Mouse (Mus musculus) CH12.LX (cell line): ENCODE measurements at regions not wholly inside any gene's neighbourhood (a gene's known extent, or its start where the extent isn't known, plus 50 kb on each side); places are given as distances from the start of the nearest gene placed in this dataset.

Experiments
- DNase-seq: peaks from one replicate; pipeline ENCODE4 v3.0.0-alpha.2; 2013; ENCODE audit errors: extremely low read depth
- H3K27ac ChIP-seq: 2 replicates; pipeline ENCODE4 v1.5.1; 2012; ENCODE audit warnings: low read depth, mild to moderate bottlenecking, control low read depth, moderate library complexity; ENCODE audit not compliant: insufficient read depth
- H3K27me3 ChIP-seq: replicated peaks from 2 replicates; pipeline ENCODE3; 2012; ENCODE audit warnings: inconsistent platforms
- H3K36me3 ChIP-seq, 2 experiments: replicated peaks in 1 of 2; 2 replicates each; pipeline versions ENCODE3 to v1.6.1; 2012; ENCODE audit warnings: inconsistent platforms in 1 of 2, low read length in 1 of 2, mild to moderate bottlenecking in 1 of 2, mixed read lengths in 1 of 2, moderate library complexity in 1 of 2; ENCODE audit not compliant: control insufficient read depth in 1 of 2, insufficient read depth in 1 of 2
- H3K4me1 ChIP-seq, 2 experiments: 2 replicates each; pipeline ENCODE4 v1.6.1; 2012; ENCODE audit warnings: inconsistent platforms in 1 of 2, moderate library complexity in 1 of 2; ENCODE audit not compliant: insufficient read depth in 2 of 2, control insufficient read depth in 1 of 2
- H3K4me2 ChIP-seq: 2 replicates; pipeline ENCODE4 v1.6.1; 2012; ENCODE audit warnings: low read depth, mild to moderate bottlenecking, control low read depth; ENCODE audit not compliant: poor library complexity, insufficient read depth, severe bottlenecking
- H3K4me3 ChIP-seq, 3 experiments: fragments of 150-350 bp in 1 of 3; sonication (generic) in 1 of 3; replicated peaks in 1 of 3; 2 replicates each; pipeline versions ENCODE3 to v1.5.1; 2011 to 2012; ENCODE audit warnings: low read depth in 2 of 3, low read length in 2 of 3, mild to moderate bottlenecking in 2 of 3, moderate library complexity in 2 of 3, control low read depth in 1 of 3, improper control_type of control experiment in 1 of 3, inconsistent platforms in 1 of 3, mixed read lengths in 1 of 3; ENCODE audit not compliant: poor library complexity in 1 of 3
- H3K79me2 ChIP-seq: replicated peaks from 2 replicates; pipeline ENCODE4 v1.6.1; 2012; ENCODE audit warnings: mild to moderate bottlenecking, moderate library complexity; ENCODE audit not compliant: control insufficient read depth, poor library complexity, insufficient read depth, severe bottlenecking; ENCODE audit errors: extremely low read depth
- H3K9ac ChIP-seq: 2 replicates; pipeline ENCODE4 v1.6.1; 2012; ENCODE audit warnings: low read depth, mild to moderate bottlenecking, control low read depth, moderate library complexity; ENCODE audit not compliant: insufficient read depth
- H3K9me3 ChIP-seq: replicated peaks from 2 replicates; pipeline ENCODE3; 2012; ENCODE audit warnings: low read length, inconsistent platforms, mixed read lengths
- BHLHE40 ChIP-seq: IDR thresholded peaks from 2 replicates; pipeline ENCODE4 v1.6.1; 2011; ENCODE audit warnings: mild to moderate bottlenecking, low read depth, low read length, improper control_type of control experiment
- CHD1 ChIP-seq: IDR thresholded peaks from 2 replicates; pipeline ENCODE4 v1.6.1; 2012; ENCODE audit warnings: low read depth, low read length, improper control_type of control experiment, inconsistent platforms
- CHD2 ChIP-seq: IDR thresholded peaks from 2 replicates; pipeline ENCODE4 v1.6.1; 2011; ENCODE audit warnings: low read length, improper control_type of control experiment
- CTCF ChIP-seq, 2 experiments: IDR thresholded peaks in 1 of 2; conservative IDR thresholded peaks in 1 of 2; 2 replicates each; pipeline ENCODE4 v1.5.1; 2011 to 2012; ENCODE audit warnings: low read depth in 2 of 2, low read length in 2 of 2, improper control_type of control experiment in 1 of 2, inconsistent platforms in 1 of 2, mild to moderate bottlenecking in 1 of 2, moderate library complexity in 1 of 2
- E2F4 ChIP-seq: IDR thresholded peaks from 2 replicates; pipeline ENCODE4 v1.6.1; 2011; ENCODE audit warnings: low read depth, low read length, improper control_type of control experiment; ENCODE audit not compliant: insufficient replicate concordance
- ELF1 ChIP-seq: IDR thresholded peaks from 2 replicates; pipeline ENCODE4 v1.6.1; 2014; ENCODE audit warnings: low read depth, mild to moderate bottlenecking, inconsistent platforms, low read length, improper control_type of control experiment
- ETS1 ChIP-seq: conservative IDR thresholded peaks from 2 replicates; pipeline ENCODE4 v1.6.1; 2012; ENCODE audit warnings: low read depth, mild to moderate bottlenecking, inconsistent platforms, low read length, improper control_type of control experiment, moderate library complexity
- GABPA ChIP-seq: IDR thresholded peaks from 2 replicates; pipeline ENCODE4 v1.6.1; 2012; ENCODE audit warnings: low read depth, low read length, improper control_type of control experiment, inconsistent platforms; ENCODE audit not compliant: insufficient replicate concordance
- JUND ChIP-seq: conservative IDR thresholded peaks from 2 replicates; pipeline ENCODE4 v1.6.1; 2011; ENCODE audit warnings: low read depth, low read length, improper control_type of control experiment
- MAFK ChIP-seq: IDR thresholded peaks from 2 replicates; pipeline ENCODE4 v1.6.1; 2011; ENCODE audit warnings: low read length, improper control_type of control experiment; ENCODE audit not compliant: insufficient replicate concordance
- MAX ChIP-seq: IDR thresholded peaks from 2 replicates; pipeline ENCODE4 v1.6.1; 2011; ENCODE audit warnings: low read length, improper control_type of control experiment
- MEF2A ChIP-seq: IDR thresholded peaks from 2 replicates; pipeline ENCODE4 v1.6.1; 2014; ENCODE audit warnings: low read depth, mild to moderate bottlenecking, inconsistent platforms, low read length, improper control_type of control experiment, borderline replicate concordance
- MXI1 ChIP-seq: IDR thresholded peaks from 2 replicates; pipeline ENCODE4 v1.6.1; 2011; ENCODE audit warnings: mild to moderate bottlenecking, low read depth, low read length, improper control_type of control experiment
- MYC ChIP-seq: IDR thresholded peaks from 2 replicates; pipeline ENCODE4 v1.6.1; 2011; ENCODE audit warnings: low read depth, mild to moderate bottlenecking, improper control_type of control experiment, low read length
- NELFE ChIP-seq: IDR thresholded peaks from 2 replicates; pipeline ENCODE4 v1.6.1; 2011; ENCODE audit warnings: low read depth, low read length, improper control_type of control experiment
- NRF1 ChIP-seq: IDR thresholded peaks from 2 replicates; pipeline ENCODE4 v1.6.1; 2014; ENCODE audit warnings: low read depth, mild to moderate bottlenecking, inconsistent platforms, low read length, improper control_type of control experiment, moderate library complexity
- POLR2A ChIP-seq: IDR thresholded peaks from 2 replicates; pipeline ENCODE4 v1.6.1; 2011; ENCODE audit warnings: low read depth, mild to moderate bottlenecking, improper control_type of control experiment, low read length
- RCOR1 ChIP-seq: conservative IDR thresholded peaks from 2 replicates; pipeline ENCODE4 v1.6.1; 2012; ENCODE audit warnings: low read depth, mild to moderate bottlenecking, inconsistent platforms, low read length, improper control_type of control experiment
- SIN3A ChIP-seq: IDR thresholded peaks from 2 replicates; pipeline ENCODE4 v1.6.1; 2012; ENCODE audit warnings: low read length, improper control_type of control experiment, inconsistent platforms
- SMC3 ChIP-seq: IDR thresholded peaks from 2 replicates; pipeline ENCODE4 v1.6.1; 2011; ENCODE audit warnings: low read depth, low read length, improper control_type of control experiment
- TBP ChIP-seq: conservative IDR thresholded peaks from 2 replicates; pipeline ENCODE4 v1.6.1; 2011; ENCODE audit warnings: low read depth, low read length, improper control_type of control experiment
- UBTF ChIP-seq: IDR thresholded peaks from 2 replicates; pipeline ENCODE4 v1.6.1; 2012; ENCODE audit warnings: low read depth, mild to moderate bottlenecking, inconsistent platforms, low read length, improper control_type of control experiment, moderate library complexity
- USF1 ChIP-seq: IDR thresholded peaks from 2 replicates; pipeline ENCODE4 v1.6.1; 2014; ENCODE audit warnings: low read depth, mild to moderate bottlenecking, inconsistent platforms, low read length, improper control_type of control experiment
- USF2 ChIP-seq: conservative IDR thresholded peaks from 2 replicates; pipeline ENCODE4 v1.6.1; 2011; ENCODE audit warnings: low read depth, low read length, improper control_type of control experiment
- ZKSCAN1 ChIP-seq: IDR thresholded peaks from 2 replicates; pipeline ENCODE4 v1.6.1; 2012; ENCODE audit warnings: low read depth, inconsistent platforms, low read length, improper control_type of control experiment, borderline replicate concordance
- ZMIZ1 ChIP-seq: IDR thresholded peaks from 2 replicates; pipeline ENCODE4 v1.6.1; 2012; ENCODE audit warnings: low read depth, mild to moderate bottlenecking, inconsistent platforms, low read length, improper control_type of control experiment
- ZNF384 ChIP-seq: IDR thresholded peaks from 2 replicates; pipeline ENCODE4 v1.6.1; 2012; ENCODE audit warnings: low read depth, low read length, improper control_type of control experiment, inconsistent platforms
- dilution Hi-C: fragments of 300-500 bp; cut with MboI; formaldehyde crosslinking; loops from 2 replicates; pipeline ENCODE4 v1.14.3; 2020; ENCODE audit warnings: low sequenced_read_pairs; ENCODE audit not compliant: extremely low pct_unique_long_range_greater_than_20kb, extremely low pct_ligation_motif_present
- in situ Hi-C: fragments of 300-500 bp; cut with MboI; formaldehyde crosslinking; loops from 3 replicates; pipeline ENCODE4 v1.14.3; 2019; ENCODE audit warnings: low sequenced_read_pairs, low pct_ligation_motif_present, low pct_unique_long_range_greater_than_20kb, mixed read lengths

DNA sequence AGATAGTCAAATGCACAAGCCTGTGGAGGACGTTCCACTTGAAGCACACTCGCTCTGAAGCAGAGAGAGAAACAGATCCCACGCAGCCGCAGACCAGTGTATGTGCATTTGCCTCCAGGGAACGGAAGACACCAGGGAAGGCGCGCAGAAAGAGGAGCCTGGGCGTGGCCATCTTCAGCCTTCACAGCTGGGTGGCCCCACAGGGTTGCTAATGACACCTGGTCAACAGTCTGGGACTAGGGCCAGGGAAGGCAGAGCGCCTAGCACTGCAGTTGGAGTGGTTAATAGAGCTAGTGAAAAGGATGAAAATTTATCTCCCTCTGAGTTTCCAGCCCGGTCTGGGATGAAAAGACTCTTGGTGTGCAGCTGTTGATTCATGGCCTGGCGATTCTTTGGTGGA lies 67.9 kb upstream of the Fam19a5 start:
- dilution Hi-C loops (no loop called here), in situ Hi-C loops (no loop called here)
- Histone ChIP-seq H3K4me3 (no peak overlapping the region), H3K9me3 (peaks cover 80% of the 10 kb centered on the region)
- no peak for DNase-seq
- no peak for TF ChIP-seq NRF1
- no peak for TF ChIP-seq BHLHE40
- TF ChIP-seq MYC = no peak
- no peak for TF ChIP-seq TBP
- TF ChIP-seq RCOR1 = no peak
- TF ChIP-seq GABPA = no peak
- TF ChIP-seq NELFE = no peak
- no peak for TF ChIP-seq ZKSCAN1
- TF ChIP-seq E2F4 = no peak
- TF ChIP-seq ZMIZ1 = no peak
- TF ChIP-seq SIN3A = no peak
- TF ChIP-seq ELF1 = no peak
- no peak for TF ChIP-seq MAX
- TF ChIP-seq, all 38 proteins: peak for 0
- Histone ChIP-seq H3K36me3 (no peaks in the 10 kb centered on the region), H3K79me2 (no peaks in the 10 kb centered on the region), H3K4me1 (no peaks in the 10 kb centered on the region), H3K4me2 (no peak overlapping the region), H3K27me3 (no peaks in the 10 kb centered on the region), H3K27ac (no peak overlapping the region), H3K9ac (no peak overlapping the region)

DNA sequence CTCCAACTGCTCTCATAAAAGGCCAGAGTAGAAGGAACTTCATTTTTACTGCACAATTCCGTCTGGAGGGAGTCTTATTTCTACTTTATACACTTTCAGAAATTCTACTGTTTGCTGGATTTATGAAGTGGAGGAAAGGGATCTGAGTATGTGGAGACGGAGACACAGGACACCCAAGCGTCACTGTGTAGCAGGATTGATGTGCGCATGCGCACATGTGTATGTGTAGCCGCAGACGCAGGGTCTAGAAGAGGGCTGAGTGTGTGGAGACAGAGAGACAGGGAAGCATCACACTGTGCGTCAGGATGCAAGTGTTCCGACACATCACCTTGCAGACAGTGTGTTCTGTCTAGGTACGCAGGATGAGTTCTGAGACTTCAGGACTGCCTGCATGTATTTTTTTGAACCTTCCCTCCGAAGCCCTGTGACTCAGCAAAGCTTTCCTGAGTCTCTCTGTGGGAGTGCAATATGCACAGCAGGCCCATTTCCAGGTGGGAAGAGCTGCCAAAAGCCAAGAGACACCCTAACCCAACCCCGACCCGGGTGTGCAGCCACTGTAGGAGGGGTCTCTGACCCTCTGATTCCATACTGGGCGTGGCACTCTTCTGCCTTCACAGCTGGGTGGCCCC lies 67.1 kb upstream of the Fam19a5 start:
- Histone ChIP-seq H3K27me3 (no peaks in the 10 kb centered on the region), H3K9me3 (peaks cover 80% of the 10 kb centered on the region), H3K9ac (no peak overlapping the region), H3K4me3 (no peak overlapping the region), H3K4me2 (no peak overlapping the region), H3K27ac (no peak overlapping the region), H3K79me2 (no peaks in the 10 kb centered on the region), H3K36me3 (no peaks in the 10 kb centered on the region), H3K4me1 (no peaks in the 10 kb centered on the region)
- in situ Hi-C loops (no loop called here), dilution Hi-C loops (no loop called here)
- no peak for DNase-seq
- TF ChIP-seq GABPA = no peak
- TF ChIP-seq MAFK = no peak
- TF ChIP-seq POLR2A = no peak
- TF ChIP-seq NRF1 = no peak
- no peak for TF ChIP-seq UBTF
- no peak for TF ChIP-seq CHD2
- no peak for TF ChIP-seq JUND
- TF ChIP-seq ETS1 = no peak
- no peak for TF ChIP-seq ZNF384
- no peak for TF ChIP-seq CTCF (conservative IDR thresholded peaks at IDR 0.05 in 1 of 2, IDR thresholded peaks at IDR 0.05 in 1 of 2; ENCODE audit: low read depth in 2 of 2, low read length in 2 of 2)
- no peak for TF ChIP-seq USF1
- no peak for TF ChIP-seq MEF2A
- TF ChIP-seq RCOR1 = no peak
- no peak for TF ChIP-seq SMC3
- no peak for TF ChIP-seq NELFE
- TF ChIP-seq SIN3A = no peak
- TF ChIP-seq USF2 = no peak
- no peak for TF ChIP-seq MXI1
- no peak for TF ChIP-seq CHD1
- no peak for TF ChIP-seq ELF1
